Comparison of ENCODE assay signal across 10 mouse cellular contexts in the genomic region with DNA sequence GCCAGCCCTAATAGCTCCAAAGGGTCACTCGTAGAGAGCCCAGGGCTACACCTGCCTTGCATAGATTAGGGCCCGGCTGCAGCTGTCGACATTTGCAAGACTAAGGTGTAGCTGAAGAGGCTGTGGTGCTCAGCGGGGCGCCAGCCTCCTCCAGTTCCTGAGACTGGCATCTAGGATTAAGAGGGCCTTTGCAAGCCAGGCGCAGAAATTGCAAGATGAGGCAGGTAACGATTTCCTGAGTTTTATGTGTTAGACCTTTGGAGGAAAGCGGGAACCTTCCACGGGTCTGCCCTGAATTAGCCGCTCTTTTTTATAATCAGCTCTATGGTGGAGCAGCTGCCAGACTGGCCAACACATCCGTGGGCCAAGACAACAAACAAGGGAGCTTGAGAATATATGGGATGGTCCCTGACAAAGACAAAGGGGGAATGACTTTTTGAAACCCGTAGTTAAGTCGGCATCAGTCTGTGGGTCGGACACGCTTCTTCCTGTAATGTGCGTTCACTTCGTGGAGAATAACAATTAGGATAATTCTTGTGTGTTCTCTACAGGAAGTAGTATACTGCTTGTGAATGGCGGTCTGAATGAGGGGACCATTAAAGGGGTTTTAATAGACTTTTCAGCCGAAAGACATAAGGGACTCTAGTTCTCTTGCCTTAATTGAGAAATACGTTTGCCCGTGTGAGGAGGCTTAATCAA.
DNase-seq lines count a peak whose midpoint lies in the region; ATAC-seq and TF ChIP-seq lines count a peak whose summit lies in the region.
"Had no signal": no experiment of that assay in that cellular context is flagged by ENCODE, and none has a peak within 500 bp of the region (broad histone marks: within the 10 kb centered on the region; RNA-seq: fewer than 3 reads in every experiment).

No protein-coding gene starts in this region.

- H3K4me1 ChIP-seq in midbrain, embryonic 11.5 days (ENCODE audit: control insufficient read depth, insufficient read depth, low read length), result peaks cover 10% of the 10 kb centered on the region

- no peak overlapping the region for H3K27ac ChIP-seq in midbrain, embryonic 11.5 days (ENCODE audit: low read depth, low read length)
- no peak overlapping the region for H3K27ac ChIP-seq in left cerebral cortex, adult 2 months
- H3K27ac ChIP-seq: liver, embryonic 14.5 days had no signal

- no peaks in the 10 kb centered on the region for H3K36me3 ChIP-seq in midbrain, embryonic 11.5 days (ENCODE audit: control insufficient read depth, insufficient read depth, low read length)

- 3% methylated on average over 21 of the region's 21 CpGs for WGBS in midbrain, embryonic 11.5 days

- TF ChIP-seq CTCF in left cerebral cortex, adult 2 months (IDR thresholded peaks at IDR 0.05), result no peak

- H3K27me3 ChIP-seq in midbrain, embryonic 11.5 days (ENCODE audit: control insufficient read depth, insufficient read depth, low read length), result peaks cover 19% of the 10 kb centered on the region

- H3K9me3 ChIP-seq in midbrain, embryonic 11.5 days (ENCODE audit: control insufficient read depth, low read length), result no peaks in the 10 kb centered on the region; the same call in 1 of the 2 replicates

- intact Hi-C loops in left cerebral cortex, adult 2 months (cut with DNase I), result no loop called here

- ATAC-seq in midbrain, embryonic 11.5 days (ENCODE audit: low FRiP score), result peak; percentile 54; the same call in 1 of the 2 replicates

- no peak overlapping the region for H3K4me3 ChIP-seq in midbrain, embryonic 11.5 days (ENCODE audit: low read depth, low read length)
- no peak overlapping the region for H3K4me3 ChIP-seq in left cerebral cortex, adult 2 months

- DNase-seq in cerebellum, postnatal 14 days, result peak; percentile 35 to 39
- DNase-seq in cerebellum, adult 9-11 months, result no peak
- peak; percentile 95 for DNase-seq in R1 (ENCODE audit: low read depth, low spot score)
- DNase-seq in forelimb bud, embryonic 11.5 days (ENCODE audit: low read depth, low spot score), result peak; percentile 76
- peak; percentile 94 for DNase-seq in midbrain, embryonic 11.5 days (ENCODE audit: low spot score, missing footprints)
- no peak for DNase-seq in MN1 (ENCODE audit: low spot score)
- no peak for DNase-seq in adrenal gland, postnatal 25 days
- DNase-seq in left cerebral cortex, adult 2 months (ENCODE audit: extremely low spot score in 1 of 2, low spot score in 2 of 2), result no peak
- DNase-seq: heart, postnatal 14 days had no signal

- H3K9ac ChIP-seq in midbrain, embryonic 11.5 days (ENCODE audit: low read length), result no peak overlapping the region
- H3K9ac ChIP-seq: liver, embryonic 14.5 days had no signal

- H3K4me2 ChIP-seq in midbrain, embryonic 11.5 days, result peak overlapping the region; percentile 10

Comparison
In these comparisons a context has a peak if more than half of its experiments do, and no peak if none do; other contexts are left out.
1. DNase-seq: peak in cerebellum, postnatal 14 days (2 of 2), R1 (single experiment), forelimb bud, embryonic 11.5 days (single experiment) and midbrain, embryonic 11.5 days (single experiment); none in cerebellum, adult 9-11 months (single experiment), MN1 (single experiment), adrenal gland, postnatal 25 days (single experiment) and left cerebral cortex, adult 2 months (0 of 2).